Mouse (Mus musculus) forebrain, embryonic 14.5 days (tissue): ENCODE data around the gene Mtch1. TPM values are rescaled to one million over a fixed set of nuclear protein-coding genes. Genes with fewer than 3 reads are reported as not detected.

ENCODE experiments used
- ATAC-seq: fragments of 200-750 bp; cut with Nextera tagmentation; 2 replicates; pipeline ENCODE4 v1.8.0; 2017; ENCODE audit warnings: mild to moderate bottlenecking, moderate library complexity
- DNase-seq: peaks from one replicate; pipeline ENCODE4 v3.0.0-alpha.2; 2015; ENCODE audit warnings: low spot score
- H3K27ac ChIP-seq: fragments of 300-500 bp; sonication (generic); 2 replicates; pipeline ENCODE4 v1.5.1; 2014; ENCODE audit warnings: low read depth, mild to moderate bottlenecking, control low read depth, low read length, moderate library complexity
- H3K27me3 ChIP-seq: fragments of 300-500 bp; sonication (generic); replicated peaks from 2 replicates; pipeline ENCODE4 v1.6.1; 2014; ENCODE audit warnings: low read length, control low read depth, mixed read lengths; ENCODE audit not compliant: control insufficient read depth, insufficient read depth
- H3K36me3 ChIP-seq: fragments of 300-500 bp; sonication (generic); 2 replicates; pipeline ENCODE4 v1.6.1; 2014; ENCODE audit warnings: low read length, control low read depth; ENCODE audit not compliant: control insufficient read depth, insufficient read depth
- H3K4me1 ChIP-seq: fragments of 300-500 bp; sonication (generic); 2 replicates; pipeline ENCODE4 v1.6.1; 2014; ENCODE audit warnings: antibody characterized with exemption, low read length, control low read depth; ENCODE audit not compliant: control insufficient read depth, insufficient read depth
- H3K4me2 ChIP-seq: fragments of 300-500 bp; sonication (generic); 2 replicates; pipeline ENCODE4 v1.6.1; 2014; ENCODE audit warnings: mild to moderate bottlenecking, control low read depth, low read length
- H3K4me3 ChIP-seq: fragments of 300-500 bp; sonication (generic); 2 replicates; pipeline ENCODE4 v1.5.1; 2014; ENCODE audit warnings: low read depth, low read length, control low read depth
- H3K9ac ChIP-seq: fragments of 300-500 bp; sonication (generic); 2 replicates; pipeline ENCODE4 v1.6.1; 2014; ENCODE audit warnings: mild to moderate bottlenecking, low read length, control low read depth, moderate library complexity
- H3K9me3 ChIP-seq: fragments of 300-500 bp; sonication (generic); replicated peaks from 2 replicates; pipeline ENCODE4 v1.6.1; 2016; ENCODE audit warnings: low read length, control low read depth, mixed read lengths; ENCODE audit not compliant: control insufficient read depth
- WGBS: fragments of 180-500 bp; shearing (Covaris S2); extraction: QIAGEN DNeasy Blood & Tissue Kit; methylation state at CpG from one replicate; pipeline ENCODE4 v1.1.7; 2014; 5-methylcytosine and 5-hydroxymethylcytosine counted together
- polyA plus RNA-seq: library from polyadenylated mRNA; unstranded; fragments of >200 nt; fragmentation: Nextera tagmentation; extraction: Ambion mirVana; gene quantifications from 2 replicates; pipeline ENCODE4 v1.2.1, GENCODE M21; 2014

Gene Mtch1
- polyA plus RNA-seq, 1 experiment from 2014 or later, result 521 TPM

GRCm38 (mm10) chr17:29299282-29299681 lies 48.5 kb downstream of the Mtch1 start:
- ATAC-seq, result no peak
- H3K4me3 ChIP-seq, result no peak overlapping the region
- peaks cover 68% of the 10 kb centered on the region for H3K36me3 ChIP-seq
- no peak overlapping the region for H3K9ac ChIP-seq
- H3K9me3 ChIP-seq, result no peaks in the 10 kb centered on the region
- H3K4me2 ChIP-seq, result no peak overlapping the region
- no peak for DNase-seq
- no peak overlapping the region for H3K27ac ChIP-seq
- no peaks in the 10 kb centered on the region for H3K27me3 ChIP-seq
- H3K4me1 ChIP-seq, result no peaks in the 10 kb centered on the region
- 80% methylated on average over 4 of the region's 4 CpGs for WGBS

- Histone ChIP-seq H3K36me3 (peaks cover 74% of the 10 kb centered on the region), H3K4me1 (no peaks in the 10 kb centered on the region), H3K4me3 (no peak overlapping the region), H3K27ac (no peak overlapping the region), H3K9ac (no peak overlapping the region), H3K4me2 (no peak overlapping the region), H3K9me3 (no peaks in the 10 kb centered on the region), H3K27me3 (no peaks in the 10 kb centered on the region)
- no peak for DNase-seq
- ATAC-seq, result no peak
- WGBS, result 86% methylated on average over 6 of the region's 6 CpGs
Observed at GRCm38 (mm10) chr17:29297813-29298212, 49.9 kb downstream of the Mtch1 start.

DNA sequence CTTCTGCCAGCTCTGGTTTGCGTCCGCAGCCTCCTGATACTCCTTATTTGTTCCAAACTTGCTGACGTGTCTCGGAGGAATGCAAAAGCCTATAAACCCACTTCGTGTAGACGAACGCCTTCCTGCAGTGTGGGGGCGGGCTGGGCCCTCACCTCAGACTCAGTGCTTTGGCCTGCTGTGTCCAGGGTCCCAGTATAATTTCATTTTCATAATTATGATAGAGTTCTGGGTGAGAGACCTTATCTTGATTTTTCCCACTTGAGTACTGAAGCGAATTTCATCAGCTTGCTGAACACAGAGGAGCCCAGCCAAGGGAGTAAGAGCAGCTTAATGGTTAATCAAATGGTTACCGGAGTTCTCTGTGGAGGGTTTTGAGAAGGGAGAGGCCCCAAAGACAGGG lies 50.4 kb downstream of the Mtch1 start:
- Histone ChIP-seq H3K9ac (no peak overlapping the region), H3K4me1 (no peaks in the 10 kb centered on the region), H3K27me3 (no peaks in the 10 kb centered on the region), H3K4me3 (no peak overlapping the region), H3K27ac (no peak overlapping the region), H3K9me3 (no peaks in the 10 kb centered on the region), H3K36me3 (peaks cover 74% of the 10 kb centered on the region), H3K4me2 (no peak overlapping the region)
- ATAC-seq (no peak), DNase-seq (no peak)
- WGBS, result 89% methylated on average over 10 of the region's 10 CpGs

GRCm38 (mm10) chr17:29295835-29296234 lies 51.9 kb downstream of the Mtch1 start:
- no peak overlapping the region for H3K27ac ChIP-seq
- ATAC-seq (no peak), DNase-seq (no peak)
- peaks cover 64% of the 10 kb centered on the region for H3K36me3 ChIP-seq
- no peaks in the 10 kb centered on the region for H3K27me3 ChIP-seq
- 88% methylated on average over 5 of the region's 5 CpGs for WGBS
- no peaks in the 10 kb centered on the region for H3K9me3 ChIP-seq
- no peaks in the 10 kb centered on the region for H3K4me1 ChIP-seq
- no peak overlapping the region for H3K4me3 ChIP-seq
- H3K4me2 ChIP-seq, result no peak overlapping the region
- no peak overlapping the region for H3K9ac ChIP-seq

DNA sequence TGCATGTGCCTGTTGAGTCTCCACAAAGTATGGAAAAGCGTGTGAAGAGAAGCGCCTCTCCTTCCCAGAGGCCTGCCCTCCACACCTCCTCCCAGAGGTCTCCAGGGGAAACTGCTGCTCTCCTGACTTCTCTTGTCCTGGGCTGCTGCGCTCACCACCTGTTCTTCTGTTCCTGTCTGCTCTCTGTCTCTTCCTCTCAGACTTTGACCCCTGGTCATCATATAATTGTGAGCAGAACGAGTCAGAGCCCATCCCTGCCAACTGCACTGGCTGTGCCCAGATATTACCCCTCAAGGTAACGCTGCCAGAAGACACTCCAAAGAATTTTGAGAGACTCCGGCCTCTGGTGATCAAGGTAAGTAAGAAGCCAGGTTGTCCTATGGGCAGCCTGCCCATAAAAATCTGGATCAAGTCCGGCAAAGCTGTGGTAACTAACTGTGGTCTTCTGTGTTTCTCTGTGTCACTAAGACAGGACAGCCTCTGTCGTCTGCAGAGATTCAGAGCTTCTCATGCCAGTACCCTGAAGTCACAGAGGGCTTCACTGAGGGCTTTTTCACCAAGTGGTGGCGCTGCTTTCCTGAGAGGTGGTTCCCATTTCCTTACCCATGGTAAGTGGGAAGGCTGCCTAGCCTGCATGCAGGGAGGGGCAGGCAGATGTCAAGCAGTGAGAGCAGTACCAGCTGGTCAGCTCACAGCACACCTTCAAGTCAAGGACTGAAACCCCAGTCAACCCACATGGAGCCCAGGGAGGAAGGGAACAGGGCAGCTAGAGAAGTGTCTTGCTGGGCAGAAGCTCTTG lies 53.7 kb downstream of the Mtch1 start:
- no peak overlapping the region for H3K9ac ChIP-seq
- no peaks in the 10 kb centered on the region for H3K9me3 ChIP-seq
- no peak overlapping the region for H3K4me3 ChIP-seq
- no peak for ATAC-seq
- H3K27ac ChIP-seq, result no peak overlapping the region
- H3K4me2 ChIP-seq, result no peak overlapping the region
- peaks cover 50% of the 10 kb centered on the region for H3K36me3 ChIP-seq
- no peaks in the 10 kb centered on the region for H3K27me3 ChIP-seq
- DNase-seq, result no peak
- no peaks in the 10 kb centered on the region for H3K4me1 ChIP-seq
- 82% methylated on average over 9 of the region's 9 CpGs for WGBS

GRCm38 (mm10) chr17:29292996-29293395 lies 54.7 kb downstream of the Mtch1 start:
- ATAC-seq, result no peak
- H3K9me3 ChIP-seq, result no peaks in the 10 kb centered on the region
- DNase-seq, result no peak
- no peaks in the 10 kb centered on the region for H3K4me1 ChIP-seq
- no peak overlapping the region for H3K4me2 ChIP-seq
- H3K36me3 ChIP-seq, result peaks cover 42% of the 10 kb centered on the region
- no peak overlapping the region for H3K9ac ChIP-seq
- no peak overlapping the region for H3K4me3 ChIP-seq
- no peaks in the 10 kb centered on the region for H3K27me3 ChIP-seq
- H3K27ac ChIP-seq, result no peak overlapping the region
- WGBS, result 93% methylated on average over 3 of the region's 3 CpGs

DNA sequence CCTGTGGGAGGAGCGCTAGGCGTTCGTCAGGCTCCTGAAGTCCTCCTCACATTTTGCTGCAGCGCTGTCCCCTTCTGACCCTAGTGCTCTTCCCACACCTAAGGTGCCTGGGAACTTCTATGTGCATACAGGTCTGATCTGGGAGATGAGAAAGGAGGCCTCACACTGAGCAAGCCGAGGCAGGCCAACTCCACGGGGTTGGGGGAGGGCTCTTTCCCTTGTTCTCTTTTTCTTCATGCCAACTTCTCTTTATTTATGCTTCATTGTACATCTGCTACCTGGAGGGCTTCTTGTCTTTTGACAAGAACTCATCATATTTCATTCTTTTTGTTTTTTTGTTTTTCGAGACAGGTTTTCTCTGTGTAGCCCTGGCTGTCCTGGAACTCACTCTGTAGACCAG lies 55.9 kb downstream of the Mtch1 start:
- Histone ChIP-seq H3K4me1 (no peaks in the 10 kb centered on the region), H3K9me3 (no peaks in the 10 kb centered on the region), H3K36me3 (peaks cover 30% of the 10 kb centered on the region), H3K27me3 (no peaks in the 10 kb centered on the region), H3K9ac (no peak overlapping the region), H3K27ac (no peak overlapping the region), H3K4me3 (no peak overlapping the region), H3K4me2 (no peak overlapping the region)
- 90% methylated on average over 7 of the region's 7 CpGs for WGBS
- ATAC-seq (no peak), DNase-seq (no peak)

- peaks cover 14% of the 10 kb centered on the region for H3K4me1 ChIP-seq
- H3K9me3 ChIP-seq, result no peaks in the 10 kb centered on the region
- 8% methylated on average over 21 of the region's 21 CpGs for WGBS
- no peaks in the 10 kb centered on the region for H3K27me3 ChIP-seq
- ATAC-seq (peak; percentile 74), DNase-seq (peak; percentile 80)
- no peak overlapping the region for H3K4me2 ChIP-seq
- no peak overlapping the region for H3K4me3 ChIP-seq
- peak overlapping the region; percentile 40 for H3K9ac ChIP-seq
- peak overlapping the region; percentile 75 for H3K27ac ChIP-seq
- H3K36me3 ChIP-seq, result peaks cover 29% of the 10 kb centered on the region
Observed at GRCm38 (mm10) chr17:29282216-29282952, 65.3 kb downstream of the Mtch1 start.
